Mouse (Mus musculus): ENCODE results near the gene Fyttd1.
A peak's percentile ranks its signal among the peaks of the same experiment; 100 is the strongest.
"Not testable (repeated sequence)": the region's sequence is repeated elsewhere in the genome, so short reads cannot be mapped to it uniquely, and the experiment has no call there.

Gene Fyttd1

GRCm38 (mm10) chr16:32877343-32878156 is at the start of gene Fyttd1, which contains the start of gene Rubcn:
Fyttd1 (plus strand) TSS chr16:32877500.
Rubcn (minus strand) TSS chr16:32877766.
- peak; percentile 85 for DNase-seq (ENCODE audit: low read depth)

DNA sequence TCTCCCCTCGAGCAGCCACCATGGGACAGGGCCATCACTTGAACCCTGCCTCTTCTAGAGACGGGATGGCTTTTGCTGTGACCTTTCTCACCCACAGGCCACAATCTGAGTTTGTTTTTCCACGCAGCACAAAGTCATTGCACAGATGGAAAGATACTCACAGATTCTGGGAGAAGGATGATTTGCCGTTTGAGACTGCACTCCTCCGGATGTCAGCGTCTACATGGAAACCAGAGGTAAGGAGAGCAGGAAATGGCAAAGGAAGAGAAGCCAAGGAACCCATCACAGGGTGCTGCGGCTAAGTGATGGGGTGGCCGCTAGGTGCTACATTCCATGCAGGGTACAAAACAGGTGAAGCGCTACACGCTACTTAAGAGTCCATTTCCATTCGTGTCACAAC is 48.2 kb upstream of the Fyttd1 start:
- no peak for DNase-seq (ENCODE audit: low read depth)

DNA sequence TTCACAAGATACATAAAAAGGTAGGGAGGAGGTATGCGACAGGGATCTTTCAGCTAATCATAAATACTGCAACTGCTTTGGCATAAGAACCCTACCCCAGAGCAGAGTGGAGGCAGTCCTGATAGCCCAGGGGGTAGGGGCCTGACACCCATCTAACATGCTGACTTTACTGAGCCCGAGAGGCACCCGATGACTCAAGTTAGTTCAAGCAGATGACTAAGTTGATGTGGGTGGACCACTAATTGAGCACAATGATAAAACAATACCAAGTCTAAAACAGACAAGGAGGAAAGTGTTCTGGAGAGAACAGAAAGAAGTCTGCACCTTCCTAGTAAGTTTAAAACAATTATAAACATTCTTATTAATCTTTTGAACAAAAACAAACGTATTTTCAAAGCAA is 45.8 kb upstream of the Fyttd1 start:
- DNase-seq (ENCODE audit: low read depth) = no peak

GRCm38 (mm10) chr16:32847103-32847502 is 30.2 kb upstream of the Fyttd1 start:
- no peak for DNase-seq (ENCODE audit: low read depth)

DNA sequence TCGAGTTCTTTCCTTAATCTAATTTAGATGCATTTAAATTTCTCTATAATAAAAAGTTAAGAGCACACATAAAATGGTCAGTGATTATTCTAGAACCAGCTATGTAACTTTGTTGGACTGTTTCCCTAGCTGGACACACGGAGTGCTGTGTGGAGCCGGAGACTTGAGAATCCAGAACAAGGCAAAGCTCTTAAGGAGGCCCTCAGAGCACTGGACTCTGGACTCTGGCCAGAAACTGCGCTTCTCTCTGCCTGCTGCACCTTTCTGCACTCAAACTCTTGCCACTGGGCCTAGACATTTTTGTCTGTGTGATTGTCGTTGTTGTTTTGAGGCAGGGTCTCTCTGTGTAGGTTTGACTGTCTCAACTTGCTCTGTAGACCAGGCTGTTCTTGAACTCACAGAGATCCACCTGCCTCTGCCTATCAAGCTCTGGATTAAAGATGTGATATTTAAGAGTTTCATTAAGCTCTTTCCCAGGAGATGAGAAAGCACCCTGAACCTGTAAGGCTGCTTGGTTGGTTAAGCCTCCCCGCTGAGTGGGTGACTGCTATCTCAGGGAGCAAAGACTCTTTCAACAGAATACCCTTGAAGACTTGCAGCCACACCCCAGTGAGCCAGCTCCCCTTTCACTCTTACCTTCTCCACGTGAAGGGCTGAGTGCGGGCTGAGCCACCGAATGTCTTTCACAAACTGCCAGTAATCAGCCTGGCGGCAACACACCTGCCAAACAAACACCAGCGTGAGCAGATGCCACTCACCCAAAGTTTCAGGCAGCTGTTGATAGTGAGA is 28.1 kb upstream of the Fyttd1 start:
- DNase-seq (ENCODE audit: low read depth) = no peak

- no peak for DNase-seq (ENCODE audit: low read depth)
These were observed 23.7 kb upstream of the Fyttd1 start for GRCm38 (mm10) chr16:32853492-32854049.

DNA sequence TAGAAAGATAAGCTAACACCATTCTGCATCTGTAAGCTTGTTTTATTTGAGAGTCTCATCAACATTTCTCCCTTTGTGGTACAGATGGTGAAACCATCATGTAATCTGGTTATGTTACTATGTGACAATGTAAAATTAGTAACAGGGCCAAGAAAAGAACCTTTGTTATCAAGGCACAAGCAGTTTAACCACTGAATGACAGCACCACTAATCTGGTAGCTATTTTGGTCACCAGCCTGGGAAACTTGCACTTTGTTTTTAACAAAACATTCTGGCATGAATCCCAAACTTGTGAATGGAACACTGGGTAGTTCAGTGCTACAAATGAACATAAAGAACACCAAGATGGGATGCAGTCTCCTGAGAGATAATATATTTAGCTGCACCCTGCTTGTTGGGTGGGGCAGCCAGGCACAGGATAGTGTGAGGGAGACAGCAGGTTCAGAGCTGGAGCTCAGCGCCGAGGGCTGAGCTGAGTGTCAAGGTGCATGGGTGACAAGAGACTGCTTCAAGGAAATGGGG is 23.2 kb upstream of the Fyttd1 start:
- no peak for DNase-seq (ENCODE audit: low read depth)

DNA sequence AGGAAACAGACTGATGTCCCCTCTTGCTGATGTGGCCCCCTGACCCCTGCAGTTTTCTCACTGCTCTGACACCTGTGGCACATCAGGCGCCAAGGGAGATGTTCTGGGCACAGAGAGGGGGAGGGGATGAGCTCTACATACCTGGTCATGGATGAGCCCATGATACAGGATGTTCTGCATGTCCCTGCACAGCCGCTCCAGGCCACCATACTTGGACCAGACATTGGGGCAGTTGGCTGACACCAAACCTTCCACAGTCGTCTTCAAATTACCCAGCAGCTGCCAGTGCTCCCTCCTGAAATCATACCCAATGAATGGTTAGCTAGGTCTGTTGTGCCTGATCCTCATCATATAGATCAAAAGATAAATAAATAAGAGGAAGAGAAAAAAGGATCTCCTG is 20.5 kb upstream of the Fyttd1 start:
- DNase-seq (ENCODE audit: low read depth) = no peak

DNA sequence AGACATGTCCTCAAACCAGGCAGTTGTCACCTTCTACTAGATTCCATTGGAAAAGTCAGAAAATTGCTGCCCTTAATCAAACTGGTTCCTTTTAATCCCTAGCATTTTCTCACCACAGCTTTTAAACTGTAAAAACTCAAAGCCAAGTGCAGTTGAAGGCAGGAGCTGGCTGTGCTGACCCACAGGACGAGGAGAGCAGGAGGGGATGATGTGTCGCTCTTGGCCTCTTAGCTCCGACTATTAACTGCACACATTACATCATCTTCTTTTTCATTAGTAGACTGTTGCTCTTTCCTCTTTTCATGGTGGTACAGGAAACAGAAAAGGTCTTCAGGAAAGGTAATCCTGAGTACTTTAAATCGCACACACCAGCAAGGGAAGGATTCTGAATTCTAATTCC is 18.9 kb upstream of the Fyttd1 start:
- no peak for DNase-seq (ENCODE audit: low read depth)

DNA sequence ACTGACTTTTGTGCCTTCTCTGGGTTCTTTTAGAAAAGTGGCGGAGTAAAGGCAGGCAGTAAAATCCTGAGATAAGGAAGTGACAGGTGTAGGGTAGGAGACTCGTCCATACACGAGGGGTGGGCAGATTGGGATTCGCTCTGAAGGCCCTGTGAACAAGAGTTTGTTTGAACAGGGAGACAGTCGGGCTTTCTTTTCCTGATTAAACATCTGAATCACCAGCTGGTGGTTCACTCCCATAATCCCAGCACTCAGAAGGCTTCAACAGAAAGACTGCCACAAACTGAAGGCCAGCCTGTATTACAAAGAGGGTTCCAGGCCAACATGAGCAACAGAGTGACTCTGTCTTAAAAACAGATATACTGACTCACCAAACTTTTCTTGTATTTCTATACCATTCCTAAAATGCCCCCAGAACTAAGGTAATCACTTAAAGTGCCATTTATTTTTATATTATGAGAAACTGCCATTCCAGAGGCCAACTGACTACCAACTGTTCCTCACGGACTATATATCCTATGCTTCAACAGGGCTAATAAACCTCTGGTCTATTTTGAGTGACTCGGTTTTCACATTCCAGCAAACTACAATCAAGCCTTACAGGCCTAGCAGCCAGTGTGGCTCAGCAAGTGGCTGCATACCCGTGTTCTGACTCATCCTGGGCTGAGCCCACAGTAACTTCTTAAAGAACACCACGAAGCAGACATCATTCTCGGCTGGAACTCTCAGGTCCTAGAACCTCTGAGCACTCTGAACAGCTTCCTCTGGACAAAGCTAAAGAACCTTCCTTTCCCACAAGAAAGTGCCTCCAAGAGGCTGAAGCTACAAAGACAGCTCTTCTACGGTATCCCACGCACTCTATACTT is 18.3 kb upstream of the Fyttd1 start:
- DNase-seq (ENCODE audit: low read depth) = no peak

DNA sequence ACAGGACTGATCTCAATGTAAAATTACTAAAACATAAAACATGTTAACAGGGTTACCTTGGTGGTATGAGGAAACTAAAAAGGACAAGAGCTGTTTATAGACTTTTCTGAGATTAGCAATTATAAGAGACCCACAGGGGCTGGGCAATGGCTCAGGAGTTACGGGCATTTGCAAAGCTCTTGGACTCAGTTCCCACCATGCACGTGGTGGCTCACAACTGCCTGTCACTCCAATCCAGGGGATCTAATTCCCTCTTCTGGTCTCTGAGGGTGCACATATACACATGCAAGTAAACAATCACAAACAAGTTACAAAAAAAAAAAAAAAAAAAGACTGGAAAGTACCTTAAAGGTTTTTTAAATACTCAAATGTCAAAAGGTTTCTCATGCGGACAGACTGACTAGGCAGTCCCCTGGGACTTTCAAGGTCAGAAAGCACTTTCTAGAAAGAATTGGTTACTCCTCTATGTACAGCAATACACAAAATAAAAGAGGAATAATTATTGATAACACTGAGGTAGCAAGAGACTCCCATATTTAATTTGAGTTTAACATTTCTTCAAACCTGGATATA is 15.4 kb upstream of the Fyttd1 start:
- no peak for DNase-seq (ENCODE audit: low read depth)

GRCm38 (mm10) chr16:32865401-32865800 is 11.9 kb upstream of the Fyttd1 start:
- no peak for DNase-seq (ENCODE audit: low read depth)

GRCm38 (mm10) chr16:32866713-32867112 is 10.6 kb upstream of the Fyttd1 start:
- no peak for DNase-seq (ENCODE audit: low read depth)

DNA sequence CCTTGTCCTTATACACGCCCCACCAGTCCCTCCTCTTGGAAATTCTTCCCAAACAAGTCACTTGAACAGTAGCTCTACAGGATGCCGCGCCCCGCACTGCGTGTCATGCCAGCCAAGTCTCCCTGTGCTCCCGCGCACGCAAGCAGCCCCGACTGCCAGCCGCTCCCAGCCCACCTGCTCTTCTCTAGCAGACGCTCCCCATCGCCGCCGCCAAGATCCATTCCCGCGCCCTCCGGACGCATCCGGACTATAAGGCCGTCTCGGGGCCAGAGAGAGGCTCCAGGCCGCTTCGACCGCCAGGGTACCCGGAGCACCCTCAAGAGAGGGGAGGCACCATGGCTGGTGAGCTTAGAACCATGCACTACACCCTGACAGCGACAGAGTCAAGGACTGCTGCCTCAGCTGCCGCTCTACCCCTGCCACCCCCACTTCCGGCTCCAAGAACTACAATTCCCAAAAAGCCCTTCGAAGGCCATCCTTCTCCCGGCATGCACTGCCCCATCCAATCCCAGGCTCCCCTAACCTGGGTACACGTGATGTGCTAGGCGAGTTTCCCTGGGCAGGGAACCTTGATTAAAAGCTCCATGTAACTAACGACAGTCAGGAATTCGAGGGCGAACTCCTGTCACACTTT is 9.3 kb upstream of the Fyttd1 start:
- peak; percentile 82 for DNase-seq (ENCODE audit: low read depth)

DNA sequence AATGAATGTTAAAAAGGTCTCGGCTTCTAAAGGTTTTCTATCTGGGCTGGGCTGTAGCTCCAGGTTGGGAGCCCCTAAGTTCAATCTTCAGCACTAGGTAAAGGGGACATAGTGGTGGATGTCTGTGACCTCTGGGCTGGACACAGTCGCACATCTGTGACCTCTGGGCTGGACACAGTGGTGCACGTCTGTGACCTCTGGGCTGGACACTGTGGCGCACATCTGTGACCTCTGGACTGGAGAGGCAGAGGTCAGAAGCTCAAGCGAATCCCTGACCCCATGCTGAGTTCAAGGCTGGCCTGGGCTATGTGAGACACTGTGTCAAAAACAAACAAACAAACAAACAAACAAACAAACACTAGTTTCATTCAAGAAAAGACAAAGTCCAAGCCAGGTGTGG is 7.1 kb upstream of the Fyttd1 start:
- no peak for DNase-seq (ENCODE audit: low read depth)

GRCm38 (mm10) chr16:32873366-32873765 is 3.9 kb upstream of the Fyttd1 start:
- no peak for DNase-seq (ENCODE audit: low read depth)

DNA sequence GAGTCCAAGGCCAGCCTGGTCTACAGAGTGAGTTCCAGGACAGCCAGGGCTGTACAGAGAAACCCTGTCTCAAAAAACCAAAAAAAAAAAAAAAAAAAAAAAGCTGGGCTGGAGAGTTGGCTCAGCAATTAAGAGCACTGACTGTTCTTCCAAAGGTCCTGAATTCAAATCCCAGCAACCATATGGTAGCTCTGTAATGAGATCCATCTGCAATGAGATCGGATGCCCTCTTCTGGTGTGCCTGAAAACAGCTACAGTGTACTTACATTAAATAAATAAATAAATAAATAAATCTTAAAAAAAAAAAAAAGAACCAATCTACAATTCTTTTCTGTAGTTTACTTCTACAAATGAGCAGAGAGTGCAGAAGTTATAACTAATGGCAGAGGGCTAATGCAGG is 2.0 kb upstream of the Fyttd1 start:
- not testable (repeated sequence) for DNase-seq (ENCODE audit: low read depth)

- DNase-seq (ENCODE audit: low read depth) = no peak
These were observed 1.5 kb upstream of the Fyttd1 start for GRCm38 (mm10) chr16:32875847-32876246.

GRCm38 (mm10) chr16:32876831-32877230 is 469 bp upstream of the Fyttd1 start:
- no peak for DNase-seq (ENCODE audit: low read depth)

DNA sequence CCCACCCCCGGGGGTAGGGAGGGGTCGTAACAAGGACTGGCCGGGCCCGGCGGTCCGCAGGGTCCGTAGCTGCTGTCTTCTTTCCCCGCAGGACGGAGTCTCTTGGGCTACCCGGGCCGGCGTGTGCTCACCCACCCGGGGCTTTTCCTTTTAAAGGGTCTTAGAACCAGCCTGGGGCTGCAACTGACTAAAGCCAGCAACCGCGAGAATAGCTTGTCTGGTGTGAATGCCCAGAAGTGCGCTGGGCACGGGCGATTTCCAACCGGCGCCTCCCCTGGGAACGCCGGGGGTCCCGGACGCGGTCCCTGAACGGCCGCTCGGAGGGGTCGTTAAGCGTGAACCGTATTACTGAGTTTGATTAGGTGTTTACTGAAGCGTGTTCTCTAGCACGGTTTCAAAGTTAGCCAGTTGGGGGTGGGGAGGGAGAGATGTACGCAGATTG is 878 bp downstream of the Fyttd1 start:
- DNase-seq (ENCODE audit: low read depth) = no peak

Measured in c-Kit-positive CD71-positive TER-119-negative erythroid progenitor cells, embryonic 14.5 days (primary cell).